Mouse (Mus musculus) 3134 (cell line): ENCODE measurements around the gene Kpna4.
"Not testable (repeated sequence)": the region's sequence is repeated elsewhere in the genome, so short reads cannot be mapped to it uniquely, and the experiment has no call there.

Experiments used
- DNase-seq: peaks from one replicate; pipeline ENCODE4 v3.0.0-alpha.2; 2011; ENCODE audit warnings: low spot score; ENCODE audit not compliant: insufficient read length; ENCODE audit errors: extremely low read depth

Kpna4 gene

DNA sequence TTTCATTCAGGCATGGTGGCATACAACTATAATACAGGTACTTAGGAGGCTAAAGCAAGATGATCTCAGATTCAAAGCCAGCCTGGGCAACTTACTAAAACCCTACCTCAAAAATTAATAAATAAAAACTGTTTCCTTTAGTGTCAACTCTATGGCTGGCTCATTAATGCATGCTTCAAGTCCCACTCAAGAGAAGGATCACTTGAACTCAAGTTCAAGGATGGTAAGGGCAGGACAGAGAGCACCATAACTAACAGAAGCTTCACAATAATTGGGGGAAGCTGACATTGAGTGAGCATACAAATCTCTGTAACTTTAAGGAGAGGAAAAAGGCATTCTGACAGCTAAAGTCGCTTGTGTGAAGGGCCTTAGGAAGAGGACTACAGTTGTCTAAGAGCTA, 13.0 kb downstream of the Kpna4 start:
- DNase-seq: no peak

DNA sequence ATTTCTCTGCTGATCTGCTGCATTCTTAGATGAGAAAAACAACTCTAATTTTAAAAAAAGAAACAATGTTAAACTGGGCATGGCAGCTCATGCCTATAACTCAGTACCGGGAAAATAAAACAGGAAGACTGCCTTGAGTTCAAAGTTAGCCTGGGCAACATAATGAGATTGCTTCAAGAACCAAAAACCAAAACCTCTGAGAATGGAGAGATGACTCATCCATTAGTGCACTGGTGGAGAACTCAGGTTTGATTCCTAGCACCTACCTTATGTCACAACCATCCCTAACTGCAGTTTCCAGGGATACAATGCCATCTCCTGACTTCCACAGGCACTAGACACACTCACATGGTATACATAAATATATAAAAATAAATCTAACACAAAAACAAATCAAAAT, 17.8 kb downstream of the Kpna4 start:
- no peak for DNase-seq

DNA sequence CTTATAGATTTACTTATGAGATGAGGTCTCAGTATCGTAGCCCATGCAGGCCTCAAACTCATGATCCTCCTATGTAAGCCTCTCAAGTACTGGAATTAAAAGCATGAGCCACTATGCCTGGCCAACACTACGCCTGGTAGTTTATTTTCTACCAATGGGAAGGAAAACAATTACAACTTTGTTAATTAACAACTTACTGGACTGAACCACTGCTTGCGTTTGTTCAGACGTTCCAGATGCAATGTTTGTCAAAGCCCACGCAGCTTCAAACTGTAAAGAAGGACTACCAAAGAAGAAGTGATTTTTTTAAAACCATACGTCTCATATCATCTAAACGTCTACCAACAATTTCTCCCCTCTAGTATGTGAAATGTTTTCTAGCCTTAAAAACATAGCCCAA, 32.5 kb downstream of the Kpna4 start:
- no peak for DNase-seq

DNA sequence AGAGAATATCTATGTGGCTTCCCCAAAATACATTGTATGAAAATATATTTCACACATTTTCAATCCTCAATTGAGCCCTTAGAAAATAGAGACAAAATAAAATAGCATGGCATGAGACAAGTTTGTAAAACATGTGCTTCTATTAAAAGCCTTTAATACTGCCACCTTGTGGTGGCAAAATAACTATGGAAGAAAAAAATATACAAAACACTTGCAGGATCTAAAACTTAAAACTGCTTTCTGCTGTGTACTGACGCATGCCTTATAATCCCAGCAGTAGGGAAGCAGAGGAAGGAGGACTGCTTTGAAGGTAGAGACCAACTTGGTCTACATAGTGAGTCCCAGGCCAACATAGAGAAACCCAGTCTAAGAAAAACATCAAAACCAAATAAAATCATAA, 62.9 kb downstream of the Kpna4 start:
- DNase-seq: no peak

DNA sequence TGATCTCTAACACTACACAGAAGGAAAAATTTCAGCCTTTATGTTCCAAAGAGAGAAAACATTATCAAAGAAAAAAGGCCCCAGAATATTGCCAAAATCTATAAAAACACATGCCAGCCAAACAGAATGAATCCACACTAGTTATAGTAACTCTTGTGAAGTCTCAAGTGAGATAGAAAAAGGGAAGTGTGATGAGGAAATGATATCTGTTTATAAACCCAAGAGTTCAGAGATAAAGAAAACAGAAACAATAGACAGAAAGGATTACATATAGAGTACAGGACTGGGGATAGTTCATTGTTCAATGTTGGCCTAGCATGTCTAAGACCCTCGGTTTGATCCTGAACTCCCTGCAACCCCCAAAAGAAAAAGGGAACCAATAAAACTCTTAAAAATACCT, 64.1 kb downstream of the Kpna4 start:
- DNase-seq: no peak

DNA sequence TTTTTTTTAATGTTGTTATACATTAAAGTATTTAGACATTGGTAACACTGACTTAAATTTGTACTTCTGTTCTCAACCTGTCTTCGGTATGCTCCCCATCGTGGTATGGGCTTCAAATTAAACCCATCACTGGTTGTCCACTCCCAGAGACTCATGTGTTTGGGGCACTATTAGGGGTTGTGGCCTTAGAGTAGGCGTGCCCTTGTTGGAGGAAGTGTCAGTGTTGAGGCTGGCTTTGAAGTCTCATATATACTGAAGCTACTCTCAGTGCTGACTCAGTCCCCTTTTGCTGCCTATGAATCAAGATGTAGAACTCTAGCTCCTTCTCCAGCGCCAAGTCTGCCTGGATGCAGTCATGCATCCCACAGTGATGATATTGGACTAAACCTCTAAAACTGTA, 66.2 kb downstream of the Kpna4 start:
- no peak for DNase-seq

DNA sequence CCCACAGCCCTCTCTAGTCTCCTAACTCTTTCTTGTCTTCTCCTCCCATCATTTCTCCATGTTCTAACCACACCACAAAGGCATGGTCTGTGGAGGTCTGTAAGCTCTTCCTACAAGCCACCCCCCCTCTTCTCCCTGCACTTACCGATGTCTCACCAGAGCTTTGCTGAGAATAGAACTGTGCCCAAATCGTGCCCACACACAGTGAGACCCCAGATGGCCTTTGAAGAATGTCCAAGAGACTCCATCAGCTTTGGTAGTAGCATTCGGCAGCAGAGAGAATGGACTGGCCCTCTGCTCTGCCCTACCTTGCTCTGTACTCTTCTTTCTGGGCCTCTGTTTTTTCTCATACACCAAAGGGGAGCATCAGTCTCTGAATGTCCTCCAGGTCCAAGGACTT, 71.0 kb downstream of the Kpna4 start:
- no peak for DNase-seq

DNA sequence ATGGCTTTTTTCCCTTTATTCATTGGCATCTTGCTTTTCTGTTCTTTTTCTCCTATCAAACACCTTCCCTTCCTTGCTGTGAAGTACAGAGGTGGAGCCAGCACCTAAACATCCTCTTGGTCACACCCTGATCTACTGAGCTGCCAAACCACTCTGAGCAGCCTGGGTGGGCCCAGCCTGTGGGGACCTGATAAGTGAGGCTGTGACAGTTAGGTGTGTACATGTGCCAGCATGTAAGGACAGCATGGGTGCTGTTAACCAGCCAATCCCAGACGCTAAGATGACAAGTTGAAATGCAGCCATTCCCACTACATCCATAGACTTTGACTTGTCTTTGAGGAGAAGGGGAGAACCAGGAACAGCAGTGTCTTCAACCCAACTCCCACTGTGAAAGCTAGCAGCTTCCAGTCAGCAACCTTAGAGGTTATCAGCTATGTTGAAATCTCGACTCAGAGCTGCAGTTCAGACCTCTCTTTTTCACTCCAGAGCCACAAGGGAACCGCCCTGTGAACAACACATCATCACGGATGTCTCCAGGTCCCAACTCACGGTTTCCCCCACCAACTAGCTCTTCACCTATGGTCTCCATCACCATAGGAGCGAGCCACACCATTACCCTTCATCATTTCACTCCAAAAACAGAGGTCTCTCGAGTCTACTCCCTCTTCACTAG, 72.0 kb downstream of the Kpna4 start:
- DNase-seq: no peak

DNA sequence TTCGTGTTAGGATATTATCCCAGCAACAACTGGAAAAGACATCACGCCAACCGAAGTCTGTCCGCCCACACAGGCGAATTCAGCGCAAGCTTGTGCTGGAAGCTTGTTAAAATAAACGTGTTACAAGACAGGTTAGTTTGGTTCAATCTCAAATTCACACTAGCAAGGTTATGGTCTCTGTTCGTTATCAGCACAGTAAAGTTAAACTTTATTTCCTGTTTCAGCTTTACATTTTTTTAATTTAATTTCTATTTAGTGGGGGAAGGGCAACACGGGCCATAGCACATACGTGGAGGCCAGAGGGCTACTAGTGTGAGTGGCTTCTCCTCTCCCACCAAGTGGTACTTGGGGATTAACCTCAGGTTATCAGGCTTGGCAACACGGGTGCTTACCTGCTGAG, 75.0 kb downstream of the Kpna4 start:
- no peak for DNase-seq

DNA sequence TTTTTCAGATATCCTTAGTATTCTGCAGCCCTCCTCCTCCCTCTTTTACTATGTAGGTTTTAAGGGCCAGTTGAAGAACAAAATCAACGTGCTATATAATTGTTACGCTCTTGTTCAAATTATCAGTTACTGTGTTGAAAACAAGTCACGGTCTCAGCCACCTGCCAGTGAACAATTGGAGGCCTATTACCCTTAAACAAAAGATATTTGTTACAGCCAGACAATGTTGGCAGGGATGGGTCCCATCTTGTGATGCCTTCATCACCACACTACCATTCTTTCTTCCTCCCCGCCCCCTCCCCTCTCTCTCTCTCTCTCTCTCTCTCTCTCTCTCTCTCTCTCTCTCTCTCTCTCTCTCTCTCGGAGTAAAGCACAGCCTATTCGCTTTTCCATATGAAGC, 77.9 kb downstream of the Kpna4 start:
- DNase-seq: no peak

DNA sequence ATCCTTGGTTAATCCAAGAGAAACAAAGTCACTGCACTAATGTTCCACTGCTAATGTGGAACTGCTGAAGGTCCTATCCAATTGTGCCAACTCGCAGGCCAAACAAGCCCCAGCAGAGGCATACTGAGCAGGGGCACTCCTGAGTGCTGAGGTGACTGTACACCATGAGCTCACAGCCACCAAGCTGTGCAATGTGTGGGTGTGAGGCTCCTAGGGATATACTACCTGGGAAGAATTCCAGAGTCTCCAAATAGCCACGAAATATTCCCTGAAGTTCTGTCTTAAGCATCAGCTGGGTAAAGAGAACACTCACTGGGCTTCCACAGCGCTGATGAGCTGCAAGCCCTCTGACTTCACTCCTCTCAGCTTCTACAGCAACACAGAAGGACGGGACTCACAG, 79.2 kb downstream of the Kpna4 start:
- DNase-seq: no peak

DNA sequence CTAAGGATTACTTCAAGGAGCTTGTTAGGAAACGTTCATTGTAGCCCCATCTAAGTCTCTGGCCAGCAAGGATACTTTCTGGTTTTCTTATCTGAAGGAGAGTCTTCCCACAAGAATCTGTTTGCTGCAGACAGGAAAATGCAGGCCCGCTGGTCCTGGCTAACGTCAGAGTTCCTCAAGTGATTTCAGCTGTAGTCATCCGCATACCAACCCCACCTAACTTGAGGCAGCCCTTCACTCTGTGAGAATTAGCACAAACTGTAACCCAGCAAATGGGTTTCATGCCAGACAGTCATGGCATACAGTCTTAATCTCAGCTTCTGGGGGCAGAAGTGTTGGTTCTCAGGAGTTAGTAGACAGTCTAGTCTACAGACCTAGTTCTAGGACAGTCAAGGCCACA, 80.4 kb downstream of the Kpna4 start:
- no peak for DNase-seq

DNA sequence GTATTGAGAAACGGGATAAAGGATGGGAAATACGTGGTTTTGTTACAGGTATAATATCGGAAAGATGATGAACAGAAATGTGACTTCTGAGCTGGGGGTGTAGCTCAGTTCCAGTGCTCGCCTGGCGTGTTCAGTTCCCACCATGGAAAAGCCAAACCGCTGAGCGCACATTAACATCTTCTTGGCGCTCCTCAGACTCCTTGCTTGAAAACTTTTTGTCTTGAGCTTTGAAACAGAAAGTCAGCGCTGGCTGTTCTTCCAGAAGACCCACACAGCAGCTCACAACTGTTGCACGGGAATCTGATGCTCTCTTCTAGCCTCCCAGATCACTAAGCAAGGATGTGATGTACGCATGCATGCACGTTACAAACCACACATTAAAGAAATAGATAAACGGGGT, 81.2 kb downstream of the Kpna4 start:
- DNase-seq: no peak

DNA sequence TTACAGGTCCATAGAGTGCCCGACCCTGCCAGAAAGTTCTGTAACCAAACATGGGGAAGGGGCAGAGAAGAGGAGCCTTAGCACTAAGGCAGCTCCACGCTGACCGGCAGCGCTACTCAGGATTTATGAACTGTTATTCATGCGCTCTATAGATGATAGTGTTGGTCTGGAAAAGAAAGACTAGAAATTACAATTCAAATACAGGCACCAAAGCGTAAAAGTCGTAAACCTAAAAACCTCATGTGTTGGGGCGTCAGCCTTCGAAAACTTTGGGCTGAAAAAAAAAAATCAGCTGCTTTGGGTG, 81.6 kb downstream of the Kpna4 start:
- no peak for DNase-seq

DNA sequence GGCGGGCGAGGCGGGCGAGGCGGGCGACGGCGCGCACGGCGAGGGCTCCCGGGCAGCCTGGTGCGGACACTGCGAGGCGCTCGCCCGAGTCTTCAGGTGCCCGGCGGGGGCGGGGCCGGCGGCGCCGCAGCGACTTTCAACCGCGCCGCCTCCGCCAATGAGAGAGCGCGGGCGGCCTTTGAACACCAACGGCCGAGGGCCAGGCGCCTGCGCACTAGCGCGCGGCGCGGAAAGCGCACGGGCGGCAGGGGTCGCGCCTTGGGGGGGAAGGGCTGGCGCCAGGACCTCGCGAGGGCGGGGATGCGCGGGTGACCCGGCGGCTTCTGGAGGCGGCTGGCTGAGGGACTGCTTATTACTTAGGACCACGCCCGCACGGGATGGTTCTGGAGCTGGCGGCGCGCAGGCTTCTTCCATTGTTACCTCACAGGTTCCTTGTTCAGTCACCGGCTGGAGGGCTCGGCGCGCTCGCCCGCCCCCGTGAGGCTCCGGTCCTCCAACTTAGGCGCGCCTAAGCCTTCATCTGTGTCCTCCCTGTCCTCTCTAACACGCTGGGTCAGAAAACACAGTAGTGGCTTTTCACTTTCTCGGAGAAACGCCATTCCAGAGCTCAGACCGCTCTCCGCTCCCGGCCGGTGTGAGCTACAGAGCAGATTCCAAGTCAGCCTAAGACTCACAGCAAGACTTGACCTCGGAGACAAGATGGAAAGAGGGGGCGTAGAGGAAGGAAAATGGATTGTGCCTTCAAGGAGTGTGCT, 82.1 kb downstream of the Kpna4 start, which contains the start of gene Trim59:
Gene Trim59 (minus strand): TSS at position 111 of the 755 bp plus-strand sequence.
- DNase-seq: peak; percentile 94

DNA sequence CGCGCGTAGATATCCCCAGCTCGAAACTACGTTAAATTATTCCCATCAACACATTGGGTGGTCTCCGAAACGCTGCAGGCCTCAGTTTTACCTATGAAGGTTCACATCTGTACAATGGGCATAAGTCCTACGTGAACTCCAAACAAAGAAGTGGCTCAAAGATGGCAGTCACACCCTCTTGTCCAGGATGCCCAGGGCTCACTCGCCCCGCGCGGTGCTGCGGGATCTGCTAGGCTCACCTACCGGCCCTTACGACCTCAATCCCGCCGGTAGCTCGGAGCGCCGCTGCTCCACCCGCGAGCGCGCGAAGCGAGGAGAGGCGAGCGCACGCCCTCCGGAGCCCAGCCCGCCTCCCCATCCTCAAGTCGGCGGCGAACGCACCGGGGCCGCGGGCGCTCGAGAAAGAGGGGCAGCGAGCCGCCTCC, 82.7 kb downstream of the Kpna4 start:
- peak; percentile 82 for DNase-seq

DNA sequence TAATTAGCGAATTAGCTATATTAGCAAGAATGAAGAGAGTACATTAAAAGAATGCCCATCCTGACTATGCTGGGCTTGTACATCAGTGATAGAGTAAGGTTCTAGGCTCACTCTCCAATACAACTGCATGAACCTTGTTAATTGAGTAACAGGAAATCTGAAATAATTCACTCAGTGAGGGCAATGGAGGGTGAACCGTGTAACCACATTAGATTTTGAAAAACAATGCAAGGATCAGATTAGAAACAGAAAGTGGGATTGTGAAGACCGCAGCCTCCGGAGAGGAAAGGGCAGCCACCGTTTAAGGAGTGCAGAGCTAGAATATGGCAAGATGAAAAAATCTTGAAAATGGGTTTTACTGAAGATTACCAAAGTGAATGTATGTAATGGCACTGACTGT, 85.6 kb downstream of the Kpna4 start:
- no peak for DNase-seq

DNA sequence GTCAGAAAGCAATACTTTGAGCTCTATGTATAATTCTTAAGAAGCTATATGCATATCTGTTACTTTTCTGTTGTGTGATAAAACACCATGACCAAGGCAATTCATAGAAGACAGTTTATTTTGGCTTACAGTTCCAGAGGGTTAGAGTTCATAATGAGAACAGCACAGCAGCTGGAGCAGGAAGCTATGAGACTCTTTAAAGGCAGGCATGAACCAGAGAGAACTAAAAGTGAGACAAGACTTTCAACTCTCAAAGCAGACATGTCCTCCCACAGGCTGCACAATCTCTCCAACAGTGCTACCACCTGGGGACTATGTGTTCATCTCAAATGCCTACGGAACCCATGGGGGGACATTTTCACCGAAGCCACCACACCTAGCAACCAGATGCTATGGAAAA, 86.8 kb downstream of the Kpna4 start:
- no peak for DNase-seq

DNA sequence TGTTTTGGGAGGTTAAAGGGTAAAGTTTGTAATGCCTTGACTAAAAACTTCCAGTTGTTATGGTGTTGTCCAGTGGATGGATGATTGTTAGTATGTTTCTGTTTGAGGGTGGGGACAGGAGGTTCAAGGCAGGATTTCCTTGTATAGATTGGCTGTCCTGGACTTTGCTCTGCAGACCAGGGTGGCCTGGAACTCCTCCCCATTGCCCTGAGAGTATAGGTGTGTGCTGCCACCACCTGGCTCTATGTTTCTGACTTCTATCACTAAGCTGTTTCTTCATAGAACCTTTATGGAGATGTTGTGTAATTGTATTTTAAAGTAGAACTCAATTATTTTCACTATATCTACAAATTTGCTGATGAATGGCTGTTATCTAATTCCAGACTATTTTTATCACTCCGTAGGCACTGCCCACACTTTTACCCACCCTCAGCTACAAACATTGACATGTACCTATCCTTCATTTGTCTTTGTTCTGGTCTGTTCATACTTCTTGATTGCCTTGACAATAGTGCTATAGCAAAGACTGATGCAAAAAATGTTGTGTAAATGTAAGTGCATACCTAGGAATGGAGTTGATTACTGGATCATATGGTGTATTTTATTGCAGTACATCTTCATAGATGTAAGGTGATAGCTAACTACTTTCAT, 100.7 kb downstream of the Kpna4 start:
- no peak for DNase-seq

DNA sequence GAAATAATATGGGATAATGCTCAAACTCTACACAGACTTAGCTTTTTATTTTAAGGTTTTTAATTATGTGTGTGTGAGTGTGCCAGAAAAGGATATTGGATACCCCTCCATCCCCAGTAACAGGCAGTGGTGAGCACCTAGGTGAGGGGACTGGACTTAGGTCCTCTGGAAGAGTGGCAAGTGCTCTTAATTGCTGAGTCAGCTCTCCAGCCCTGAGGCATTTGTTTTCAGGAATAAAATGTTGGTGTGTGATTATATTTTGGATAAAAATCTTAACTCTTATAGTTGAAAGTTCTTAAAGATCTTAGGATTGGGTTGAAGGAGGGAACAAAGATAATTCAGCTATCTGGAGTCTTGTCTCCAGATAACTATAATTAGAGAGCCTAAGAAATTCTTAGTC, 106.1 kb downstream of the Kpna4 start:
- no peak for DNase-seq

DNA sequence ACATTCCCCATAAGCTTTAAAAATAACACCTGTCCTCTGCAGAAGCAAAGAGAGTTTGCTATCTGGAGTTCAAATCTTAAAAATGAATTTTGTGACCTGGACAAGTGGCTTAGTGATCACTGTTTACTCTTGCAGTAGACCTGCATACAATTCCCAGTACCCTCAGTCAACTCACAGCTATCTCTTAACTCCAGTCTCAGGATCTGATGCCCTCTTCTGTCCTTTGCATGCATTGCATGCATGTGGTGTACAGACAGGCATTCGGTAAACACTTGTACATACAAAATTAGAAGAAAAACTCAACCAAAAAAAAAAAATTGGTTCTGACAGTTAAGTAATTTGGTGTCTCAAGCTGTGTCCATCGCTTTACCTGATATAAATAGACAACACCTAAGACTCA, 106.6 kb downstream of the Kpna4 start:
- peak; percentile 28 for DNase-seq

DNA sequence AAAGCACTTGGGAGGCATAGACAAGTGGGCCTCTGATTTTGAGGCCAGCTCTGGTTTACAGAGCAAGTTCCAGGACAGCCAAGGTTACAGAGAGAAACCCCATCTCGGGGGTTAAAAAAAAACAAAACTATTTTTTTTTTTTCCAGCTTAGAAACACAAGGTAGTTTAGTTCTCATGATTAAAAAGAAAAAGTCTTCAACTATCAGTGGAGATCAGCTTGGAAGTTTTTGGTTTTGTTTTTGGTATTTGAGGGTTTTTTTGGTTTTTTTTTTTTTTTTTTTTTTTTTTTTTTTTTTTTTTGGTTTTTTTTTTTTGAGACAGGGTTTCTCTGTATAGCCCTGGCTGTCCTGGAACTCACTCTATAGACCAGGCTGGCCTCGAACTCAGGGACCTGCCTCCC, 108.3 kb downstream of the Kpna4 start:
- DNase-seq: not testable (repeated sequence)
